Mouse (Mus musculus) adrenal gland (tissue): Measurements from ENCODE around the gene Pam.

ENCODE experiments used
- intact Hi-C: fragments of 180-260 bp; cut with DNase I; formaldehyde crosslinking; loops from one replicate; pipeline ENCODE4 v1.15.1; 2025
- long read RNA-seq, 2 experiments: library from polyadenylated mRNA; unstranded; transcript quantifications; one replicate each; pipeline ENCODE4 v2.0.0; 2020; ENCODE audit warnings: borderline replicate concordance in 1 of 2; ENCODE audit not compliant: insufficient replicate concordance in 1 of 2

Pam gene
- long read RNA-seq, experiment 1, partial matches to known transcripts, result 114 of 403 reads
- long read RNA-seq, experiment 1, other reads (novel, unspliced or antisense), result 288 of 403 reads
- long read RNA-seq, experiment 2, partial matches to known transcripts, result 262 of 405 reads
- long read RNA-seq, experiment 2, other reads (novel, unspliced or antisense), result 139 of 405 reads

GRCm38 (mm10) chr1:98095246-98095990 lies at the start of gene Pam:
TSS of gene Pam (minus strand) at chr1:98095646.
- intact Hi-C loops, result no loop called here

- intact Hi-C loops, result no loop called here
Observed at GRCm38 (mm10) chr1:98144845-98145244, 49.4 kb upstream of the Pam start.

GRCm38 (mm10) chr1:98131244-98131643 lies 35.8 kb upstream of the Pam start:
- intact Hi-C loops, result no loop called here

- intact Hi-C loops, result no loop called here
Observed at GRCm38 (mm10) chr1:98129561-98130347, 34.3 kb upstream of the Pam start.

GRCm38 (mm10) chr1:98129111-98129510 lies 33.7 kb upstream of the Pam start:
- intact Hi-C loops, result no loop called here

GRCm38 (mm10) chr1:98128338-98129096 lies 33.1 kb upstream of the Pam start:
- intact Hi-C loops, result no loop called here

- intact Hi-C loops, result no loop called here
Observed at GRCm38 (mm10) chr1:98126268-98126667, 30.8 kb upstream of the Pam start.

GRCm38 (mm10) chr1:98124727-98125126 lies 29.3 kb upstream of the Pam start:
- intact Hi-C loops, result no loop called here

GRCm38 (mm10) chr1:98119595-98119994 lies 24.1 kb upstream of the Pam start:
- intact Hi-C loops, result no loop called here

- intact Hi-C loops, result no loop called here
Observed at GRCm38 (mm10) chr1:98107599-98107998, 12.2 kb upstream of the Pam start.

- intact Hi-C loops, result no loop called here
Observed at GRCm38 (mm10) chr1:98099441-98099840, 4.0 kb upstream of the Pam start.

- intact Hi-C loops, result no loop called here
Observed at GRCm38 (mm10) chr1:98097957-98098729, 2.7 kb upstream of the Pam start.

- intact Hi-C loops, result no loop called here
Observed at GRCm38 (mm10) chr1:98096396-98096935, 1.0 kb upstream of the Pam start.

- intact Hi-C loops, result no loop called here
Observed at GRCm38 (mm10) chr1:98095991-98096330, 515 bp upstream of the Pam start.

GRCm38 (mm10) chr1:98094811-98095245 lies 618 bp downstream of the Pam start:
- intact Hi-C loops, result no loop called here

- intact Hi-C loops, result no loop called here
Observed at GRCm38 (mm10) chr1:98089336-98089975, 6.0 kb downstream of the Pam start.

GRCm38 (mm10) chr1:98086456-98086855 lies 9.0 kb downstream of the Pam start:
- intact Hi-C loops, result no loop called here

GRCm38 (mm10) chr1:98084596-98085274 lies 10.7 kb downstream of the Pam start:
- intact Hi-C loops, result no loop called here

GRCm38 (mm10) chr1:98083508-98083907 lies 11.9 kb downstream of the Pam start:
- intact Hi-C loops, result no loop called here
